Mouse (Mus musculus) cerebellum, adult 2 months (tissue): ENCODE results near the gene Dusp19.

Experiments used
- CTCF ChIP-seq: fragments of 200-500 bp; IDR thresholded peaks from 2 replicates; pipeline ENCODE4 v1.5.1; 2011; ENCODE audit warnings: low read depth, mild to moderate bottlenecking, control low read depth, low read length, moderate library complexity, borderline replicate concordance; ENCODE audit not compliant: insufficient read depth
- POLR2A ChIP-seq: fragments of 200-500 bp; IDR thresholded peaks from 2 replicates; pipeline ENCODE4 v1.6.1; 2011; ENCODE audit warnings: low read length, control low read depth, borderline replicate concordance; ENCODE audit not compliant: insufficient read depth

DNA sequence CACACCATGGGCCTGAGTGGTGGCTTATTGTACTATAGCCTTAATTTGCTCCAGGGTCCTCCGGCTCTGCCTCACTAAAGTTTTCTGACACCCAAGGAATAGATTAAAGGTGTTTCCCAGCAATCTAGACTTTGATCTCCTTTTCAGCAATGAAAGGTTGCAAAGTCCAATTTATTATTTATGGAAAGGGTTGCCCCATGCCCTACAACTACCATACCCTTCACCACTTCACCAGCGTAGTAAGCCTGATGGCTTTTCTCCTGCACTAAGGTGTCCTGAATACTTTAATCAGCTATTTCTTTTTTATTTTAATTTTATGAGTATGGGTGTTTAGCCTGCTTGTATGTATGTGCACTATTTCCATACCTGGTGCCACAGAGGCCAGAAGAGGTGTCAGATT, 45.8 kb downstream of the Dusp19 start:
- TF ChIP-seq POLR2A (no peak), CTCF (no peak)
